Mouse (Mus musculus): Measurements from ENCODE around the gene Papolb. TPM values are rescaled to one million over a fixed set of nuclear protein-coding genes. Genes with fewer than 3 reads are reported as not detected.

Gene Papolb
- 0.15 and 0.21 TPM in 2 replicates for polyA plus RNA-seq (2015; fragmentation: Nextera tagmentation; extraction: Ambion mirVana)

- Histone ChIP-seq H3K4me2 (peak within 1 kb of the TSS; percentile 47), H3K4me3 (peak within 1 kb of the TSS; percentile 23), H3K4me1 (peaks cover 14% of the 10 kb centered on the region), H3K27me3 (peaks cover 34% of the 10 kb centered on the region), H3K36me3 (no peaks in the 10 kb centered on the region), H3K27ac (no peak within 1 kb of the TSS), H3K9me3 (no peaks in the 10 kb centered on the region), H3K9ac (no peak within 1 kb of the TSS)
- WGBS, result 36% methylated on average over 41 of the region's 41 CpGs
- ATAC-seq (ENCODE audit: borderline replicate concordance, extremely low read depth, low FRiP score, low TSS enrichment), result peak; percentile 57; the same call in 1 of the 2 replicates
These were observed at the start of gene Papolb for GRCm38 (mm10) chr5:142529915-142530314. Papolb (minus strand) TSS chr5:142530076.

GRCm38 (mm10) chr5:142578192-142578591 lies 48.3 kb upstream of the Papolb start:
- no peak for ATAC-seq (ENCODE audit: borderline replicate concordance, extremely low read depth, low FRiP score, low TSS enrichment)
- H3K9me3 ChIP-seq, result no peaks in the 10 kb centered on the region
- H3K4me3 ChIP-seq, result no peak overlapping the region
- 86% methylated on average over 10 of the region's 10 CpGs for WGBS
- no peak overlapping the region for H3K27ac ChIP-seq
- H3K4me2 ChIP-seq, result no peak overlapping the region
- H3K27me3 ChIP-seq, result no peaks in the 10 kb centered on the region
- H3K4me1 ChIP-seq, result no peaks in the 10 kb centered on the region
- no peaks in the 10 kb centered on the region for H3K36me3 ChIP-seq
- H3K9ac ChIP-seq, result no peak overlapping the region

- no peak overlapping the region for H3K4me3 ChIP-seq
- no peak overlapping the region for H3K4me2 ChIP-seq
- no peak for ATAC-seq (ENCODE audit: borderline replicate concordance, extremely low read depth, low FRiP score, low TSS enrichment)
- no peak overlapping the region for H3K9ac ChIP-seq
- H3K4me1 ChIP-seq, result no peaks in the 10 kb centered on the region
- no peaks in the 10 kb centered on the region for H3K36me3 ChIP-seq
- 70% methylated on average over 7 of the region's 7 CpGs for WGBS
- H3K9me3 ChIP-seq, result no peaks in the 10 kb centered on the region
- H3K27me3 ChIP-seq, result no peaks in the 10 kb centered on the region
- no peak overlapping the region for H3K27ac ChIP-seq
These were observed 47.0 kb upstream of the Papolb start for GRCm38 (mm10) chr5:142576832-142577231.

- Histone ChIP-seq H3K4me2 (no peak overlapping the region), H3K4me1 (no peaks in the 10 kb centered on the region), H3K36me3 (no peaks in the 10 kb centered on the region), H3K27ac (no peak overlapping the region), H3K9ac (no peak overlapping the region), H3K4me3 (no peak overlapping the region), H3K9me3 (no peaks in the 10 kb centered on the region), H3K27me3 (no peaks in the 10 kb centered on the region)
- 73% methylated on average over 8 of the region's 8 CpGs for WGBS
- ATAC-seq (ENCODE audit: borderline replicate concordance, extremely low read depth, low FRiP score, low TSS enrichment), result no peak
These were observed 44.6 kb upstream of the Papolb start for GRCm38 (mm10) chr5:142574323-142575057.

GRCm38 (mm10) chr5:142564606-142565005 lies 34.7 kb upstream of the Papolb start:
- Histone ChIP-seq H3K9me3 (no peaks in the 10 kb centered on the region), H3K36me3 (no peaks in the 10 kb centered on the region), H3K9ac (no peak overlapping the region), H3K4me1 (no peaks in the 10 kb centered on the region), H3K4me2 (no peak overlapping the region), H3K27ac (no peak overlapping the region), H3K4me3 (no peak overlapping the region), H3K27me3 (no peaks in the 10 kb centered on the region)
- no peak for ATAC-seq (ENCODE audit: borderline replicate concordance, extremely low read depth, low FRiP score, low TSS enrichment)
- 89% methylated on average over 1 of the region's 1 CpGs for WGBS

GRCm38 (mm10) chr5:142560261-142560660 lies 30.4 kb upstream of the Papolb start:
- H3K4me3 ChIP-seq, result no peak overlapping the region
- no peaks in the 10 kb centered on the region for H3K27me3 ChIP-seq
- ATAC-seq (ENCODE audit: borderline replicate concordance, extremely low read depth, low FRiP score, low TSS enrichment), result no peak
- H3K36me3 ChIP-seq, result no peaks in the 10 kb centered on the region
- WGBS, result 48% methylated on average over 7 of the region's 7 CpGs
- H3K9ac ChIP-seq, result no peak overlapping the region
- H3K4me2 ChIP-seq, result no peak overlapping the region
- H3K9me3 ChIP-seq, result no peaks in the 10 kb centered on the region
- H3K4me1 ChIP-seq, result no peaks in the 10 kb centered on the region
- H3K27ac ChIP-seq, result no peak overlapping the region

GRCm38 (mm10) chr5:142557397-142558067 lies 27.7 kb upstream of the Papolb start:
- WGBS, result 17% methylated on average over 21 of the region's 21 CpGs
- 0 out of 2 replicates have a peak, but pooled peaks have one; percentile 63 for ATAC-seq (ENCODE audit: borderline replicate concordance, extremely low read depth, low FRiP score, low TSS enrichment)
- Histone ChIP-seq H3K36me3 (no peaks in the 10 kb centered on the region), H3K9ac (no peak overlapping the region), H3K4me1 (no peaks in the 10 kb centered on the region), H3K27me3 (no peaks in the 10 kb centered on the region), H3K4me2 (peak overlapping the region; percentile 22; the same call in 1 of the 2 replicates), H3K4me3 (no peak overlapping the region), H3K9me3 (no peaks in the 10 kb centered on the region), H3K27ac (no peak overlapping the region)

- H3K27me3 ChIP-seq, result no peaks in the 10 kb centered on the region
- H3K27ac ChIP-seq, result no peak overlapping the region
- no peaks in the 10 kb centered on the region for H3K4me1 ChIP-seq
- no peak overlapping the region for H3K9ac ChIP-seq
- WGBS, result 95% methylated on average over 4 of the region's 4 CpGs
- no peak overlapping the region for H3K4me3 ChIP-seq
- ATAC-seq (ENCODE audit: borderline replicate concordance, extremely low read depth, low FRiP score, low TSS enrichment), result no peak
- no peaks in the 10 kb centered on the region for H3K9me3 ChIP-seq
- no peak overlapping the region for H3K4me2 ChIP-seq
- H3K36me3 ChIP-seq, result no peaks in the 10 kb centered on the region
These were observed 26.8 kb upstream of the Papolb start for GRCm38 (mm10) chr5:142556721-142557120.

- no peaks in the 10 kb centered on the region for H3K27me3 ChIP-seq
- no peak overlapping the region for H3K27ac ChIP-seq
- 77% methylated on average over 5 of the region's 5 CpGs for WGBS
- no peak overlapping the region for H3K4me2 ChIP-seq
- H3K9ac ChIP-seq, result no peak overlapping the region
- H3K4me3 ChIP-seq, result no peak overlapping the region
- no peaks in the 10 kb centered on the region for H3K9me3 ChIP-seq
- H3K36me3 ChIP-seq, result no peaks in the 10 kb centered on the region
- H3K4me1 ChIP-seq, result peaks cover 3% of the 10 kb centered on the region; the same call in 1 of the 2 replicates
- ATAC-seq (ENCODE audit: borderline replicate concordance, extremely low read depth, low FRiP score, low TSS enrichment), result no peak
These were observed 26.0 kb upstream of the Papolb start for GRCm38 (mm10) chr5:142555866-142556265.

GRCm38 (mm10) chr5:142550706-142551652 lies 21.1 kb upstream of the Papolb start, which contains the start of gene Radil:
Radil (minus strand) TSS chr5:142551098.
- H3K4me1 ChIP-seq, result peaks cover 25% of the 10 kb centered on the region
- peak; percentile 93 for ATAC-seq (ENCODE audit: borderline replicate concordance, extremely low read depth, low FRiP score, low TSS enrichment)
- no peaks in the 10 kb centered on the region for H3K9me3 ChIP-seq
- no peak within 1 kb of the TSS for H3K27ac ChIP-seq
- H3K9ac ChIP-seq, result peak within 1 kb of the TSS; percentile 47
- peak within 1 kb of the TSS; percentile 63 for H3K4me3 ChIP-seq
- peaks cover 6% of the 10 kb centered on the region; the same call in 1 of the 2 replicates for H3K27me3 ChIP-seq
- no peaks in the 10 kb centered on the region for H3K36me3 ChIP-seq
- 2% methylated on average over 67 of the region's 80 CpGs for WGBS
- peak within 1 kb of the TSS; percentile 100 for H3K4me2 ChIP-seq

GRCm38 (mm10) chr5:142549961-142550705 lies 20.3 kb upstream of the Papolb start:
- peak; percentile 31 for ATAC-seq (ENCODE audit: borderline replicate concordance, extremely low read depth, low FRiP score, low TSS enrichment)
- Histone ChIP-seq H3K4me1 (peaks cover 27% of the 10 kb centered on the region), H3K4me3 (peak overlapping the region; percentile 63), H3K9me3 (no peaks in the 10 kb centered on the region), H3K27ac (no peak overlapping the region), H3K36me3 (no peaks in the 10 kb centered on the region), H3K27me3 (peaks cover 6% of the 10 kb centered on the region; the same call in 1 of the 2 replicates), H3K9ac (peak overlapping the region; percentile 47), H3K4me2 (peak overlapping the region; percentile 100)
- 3% methylated on average over 31 of the region's 31 CpGs for WGBS

Measured in lung, embryonic 15.5 days (tissue).